Mouse (Mus musculus): ENCODE measurements around the gene Dnah2. TPM values are rescaled to one million over a fixed set of nuclear protein-coding genes. Genes with fewer than 3 reads are reported as not detected.

Dnah2 gene
- polyA plus RNA-seq, 1 experiment from 2014 or later = 4.8 TPM

DNA sequence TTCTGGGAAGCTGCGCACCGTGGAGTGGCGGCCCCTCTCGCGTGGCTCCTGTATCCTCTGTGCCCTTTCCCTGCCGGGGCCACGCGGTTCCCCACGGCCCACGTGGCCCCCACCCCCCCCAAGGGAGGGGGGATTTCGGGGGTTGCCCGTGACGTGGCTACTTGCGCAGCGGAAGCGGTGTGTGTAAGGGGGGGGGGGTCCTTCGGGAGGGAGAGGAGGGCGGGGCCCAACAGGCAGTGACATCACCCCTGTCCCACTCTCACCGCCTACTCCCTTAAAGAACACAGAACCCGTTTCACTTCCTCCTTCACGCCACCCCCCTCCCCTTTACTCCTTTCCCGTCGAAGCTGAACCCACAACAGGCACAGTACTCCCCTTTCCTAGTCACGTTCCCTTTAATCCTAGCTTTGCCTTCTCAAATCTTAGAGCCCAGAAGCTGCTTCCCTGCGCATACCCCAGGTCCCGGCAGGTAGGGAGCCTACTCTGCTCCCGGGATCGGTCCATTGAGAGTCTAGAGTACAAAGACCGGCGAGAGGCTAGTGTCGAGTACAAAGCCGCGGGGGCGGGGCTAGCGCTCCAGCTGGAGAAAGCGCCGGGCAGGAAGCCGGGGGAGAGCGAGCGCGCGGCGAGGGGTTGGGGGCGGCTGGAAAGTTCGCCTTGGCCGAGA lies 139.4 kb downstream of the Dnah2 start:
- ATAC-seq (ENCODE audit: low FRiP score, low TSS enrichment) = peak; percentile 41
- Histone ChIP-seq H3K9ac (replicated peaks; ENCODE audit: low read length) (peak overlapping the region; percentile 85), H3K27ac (replicated peaks; ENCODE audit: low read depth, low read length) (peak overlapping the region; percentile 100), H3K4me2 (ENCODE audit: low read length) (peak overlapping the region; percentile 99), H3K4me3 (replicated peaks; ENCODE audit: low read depth, low read length) (peak overlapping the region; percentile 62), H3K4me1 (ENCODE audit: control insufficient read depth, insufficient read depth, low read length) (peaks cover 46% of the 10 kb centered on the region), H3K27me3 (ENCODE audit: control insufficient read depth, insufficient read depth, low read length) (no peaks in the 10 kb centered on the region), H3K9me3 (ENCODE audit: control insufficient read depth, low read length) (no peaks in the 10 kb centered on the region), H3K36me3 (ENCODE audit: control insufficient read depth, insufficient read depth, low read length) (peaks cover 54% of the 10 kb centered on the region)
- WGBS = under 1% methylated on average over 43 of the region's 46 CpGs
- peak; percentile 88 for DNase-seq

DNA sequence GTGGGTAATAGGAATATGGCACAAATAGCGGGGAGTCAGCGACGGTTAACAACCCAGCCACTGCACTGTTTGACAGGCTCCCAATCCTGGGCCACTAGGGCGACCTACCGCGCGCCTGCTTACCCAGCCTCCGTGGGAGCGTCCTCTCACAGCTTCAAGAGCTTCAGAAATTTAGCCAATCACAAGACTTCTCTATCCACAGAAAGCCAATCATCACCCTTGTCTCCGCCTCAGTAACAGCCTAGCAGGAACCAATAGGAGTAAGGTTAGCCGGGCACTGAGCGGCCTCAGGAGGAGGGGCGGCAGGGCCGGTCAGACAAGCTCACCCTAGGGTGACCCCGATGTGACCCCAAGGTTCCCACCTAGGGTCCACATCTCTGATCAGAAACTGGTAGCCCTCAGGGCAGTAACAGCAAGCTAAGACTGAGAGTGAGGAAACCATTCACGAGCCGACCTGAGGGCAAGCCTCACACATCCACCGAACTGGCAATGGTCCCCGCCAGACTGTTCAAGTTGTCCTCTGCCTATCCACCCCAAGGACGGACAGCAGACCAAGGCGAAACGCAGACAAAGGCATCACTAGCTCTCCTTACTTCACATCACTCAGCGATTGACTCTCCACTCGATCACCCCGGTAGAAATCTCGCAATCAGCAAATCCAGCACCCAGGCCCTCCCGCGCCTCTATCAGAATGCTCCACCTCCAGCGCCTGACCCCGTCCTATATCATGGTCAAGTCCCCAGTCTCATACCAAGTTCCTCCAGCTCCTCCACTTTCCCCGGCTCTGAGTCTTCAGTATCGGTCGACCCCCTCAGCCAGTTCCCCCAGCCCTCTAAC lies 140.2 kb downstream of the Dnah2 start:
- H3K9me3 ChIP-seq (ENCODE audit: control insufficient read depth, low read length) = no peaks in the 10 kb centered on the region
- peak overlapping the region; percentile 100 for H3K27ac ChIP-seq (replicated peaks; ENCODE audit: low read depth, low read length)
- H3K4me2 ChIP-seq (ENCODE audit: low read length) = peak overlapping the region; percentile 99
- under 1% methylated on average over 33 of the region's 33 CpGs for WGBS
- no peaks in the 10 kb centered on the region for H3K27me3 ChIP-seq (ENCODE audit: control insufficient read depth, insufficient read depth, low read length)
- ATAC-seq (ENCODE audit: low FRiP score, low TSS enrichment) = peak; percentile 60
- H3K9ac ChIP-seq (replicated peaks; ENCODE audit: low read length) = peak overlapping the region; percentile 85
- H3K4me1 ChIP-seq (ENCODE audit: control insufficient read depth, insufficient read depth, low read length) = peaks cover 39% of the 10 kb centered on the region
- H3K36me3 ChIP-seq (ENCODE audit: control insufficient read depth, insufficient read depth, low read length) = peaks cover 62% of the 10 kb centered on the region
- peak; percentile 90 for DNase-seq
- H3K4me3 ChIP-seq (replicated peaks; ENCODE audit: low read depth, low read length) = peak overlapping the region; percentile 62

DNA sequence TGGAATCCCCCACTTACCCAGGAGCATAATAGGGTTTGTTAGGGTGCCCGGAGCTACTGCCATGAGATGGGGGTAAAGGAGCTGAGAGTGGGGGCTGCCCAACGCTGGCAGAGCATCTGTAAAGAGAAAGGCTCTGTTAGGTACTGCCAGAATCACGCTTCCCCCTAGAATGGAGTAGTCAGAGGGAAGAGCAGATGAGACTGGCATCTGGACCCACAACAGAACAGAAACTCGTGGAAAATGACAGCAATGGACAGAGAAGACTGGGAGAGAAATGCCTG lies 141.2 kb downstream of the Dnah2 start:
- H3K36me3 ChIP-seq (ENCODE audit: control insufficient read depth, insufficient read depth, low read length) = peaks cover 68% of the 10 kb centered on the region
- H3K4me2 ChIP-seq (ENCODE audit: low read length) = peak overlapping the region; percentile 99
- no peak overlapping the region for H3K27ac ChIP-seq (replicated peaks; ENCODE audit: low read depth, low read length)
- peak overlapping the region; percentile 62; the same call in 1 of the 2 replicates for H3K4me3 ChIP-seq (replicated peaks; ENCODE audit: low read depth, low read length)
- H3K9me3 ChIP-seq (ENCODE audit: control insufficient read depth, low read length) = no peaks in the 10 kb centered on the region
- 88% methylated on average over 4 of the region's 4 CpGs for WGBS
- H3K9ac ChIP-seq (replicated peaks; ENCODE audit: low read length) = 0 out of 2 replicates have a peak overlapping the region, but pooled peaks have one; percentile 85
- no peaks in the 10 kb centered on the region for H3K27me3 ChIP-seq (ENCODE audit: control insufficient read depth, insufficient read depth, low read length)
- DNase-seq (no peak), ATAC-seq (ENCODE audit: low FRiP score, low TSS enrichment) (no peak)
- H3K4me1 ChIP-seq (ENCODE audit: control insufficient read depth, insufficient read depth, low read length) = peaks cover 28% of the 10 kb centered on the region

DNA sequence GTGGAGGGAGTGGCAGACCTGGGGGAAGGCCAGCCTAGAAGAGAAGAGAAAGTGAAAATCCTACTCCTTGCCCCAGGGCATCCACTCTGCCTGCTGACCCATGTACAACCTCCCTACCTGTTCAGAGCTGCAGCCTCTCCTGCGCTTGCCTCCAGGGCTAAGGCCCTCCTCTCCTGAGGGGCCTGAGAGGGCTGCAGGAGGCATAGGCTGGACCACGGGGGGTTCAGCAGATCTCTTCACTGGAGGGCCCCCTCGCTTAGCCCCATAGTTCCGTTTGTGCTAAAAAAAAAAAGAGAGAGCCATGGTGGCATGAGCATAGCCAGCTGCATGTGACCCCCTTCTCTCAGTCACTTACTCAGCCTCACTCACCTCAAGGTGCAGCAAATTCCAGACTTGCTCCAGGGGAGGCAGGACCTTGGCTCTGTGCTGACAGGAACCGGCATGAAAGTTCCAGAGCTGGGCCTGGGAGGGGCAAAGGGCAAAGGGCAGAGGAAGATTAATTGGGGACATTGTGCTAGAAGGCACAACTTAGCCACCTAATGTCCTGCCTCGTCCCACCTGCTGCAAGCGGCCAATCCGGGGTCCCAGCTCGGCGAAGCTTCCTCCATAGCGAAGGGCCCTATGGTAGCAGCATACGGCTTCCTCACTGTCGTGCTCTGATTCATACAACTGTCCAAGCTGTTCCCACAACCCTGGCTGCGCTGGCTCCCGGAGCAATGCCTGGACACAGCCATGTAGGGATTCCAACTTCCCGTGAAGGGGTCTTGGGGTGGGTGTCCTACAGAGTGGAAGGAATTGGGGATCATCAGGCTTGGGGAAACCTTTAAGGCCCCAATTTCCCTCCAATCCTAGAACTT lies 141.8 kb downstream of the Dnah2 start:
- Histone ChIP-seq H3K9ac (replicated peaks; ENCODE audit: low read length) (0 out of 2 replicates have a peak overlapping the region, but pooled peaks have one; percentile 3), H3K27ac (replicated peaks; ENCODE audit: low read depth, low read length) (no peak overlapping the region), H3K4me3 (replicated peaks; ENCODE audit: low read depth, low read length) (no peak overlapping the region), H3K4me1 (ENCODE audit: control insufficient read depth, insufficient read depth, low read length) (peaks cover 22% of the 10 kb centered on the region), H3K27me3 (ENCODE audit: control insufficient read depth, insufficient read depth, low read length) (no peaks in the 10 kb centered on the region), H3K4me2 (ENCODE audit: low read length) (no peak overlapping the region), H3K36me3 (ENCODE audit: control insufficient read depth, insufficient read depth, low read length) (peaks cover 68% of the 10 kb centered on the region), H3K9me3 (ENCODE audit: control insufficient read depth, low read length) (no peaks in the 10 kb centered on the region)
- DNase-seq (no peak), ATAC-seq (ENCODE audit: low FRiP score, low TSS enrichment) (no peak)
- WGBS = 93% methylated on average over 16 of the region's 16 CpGs

DNA sequence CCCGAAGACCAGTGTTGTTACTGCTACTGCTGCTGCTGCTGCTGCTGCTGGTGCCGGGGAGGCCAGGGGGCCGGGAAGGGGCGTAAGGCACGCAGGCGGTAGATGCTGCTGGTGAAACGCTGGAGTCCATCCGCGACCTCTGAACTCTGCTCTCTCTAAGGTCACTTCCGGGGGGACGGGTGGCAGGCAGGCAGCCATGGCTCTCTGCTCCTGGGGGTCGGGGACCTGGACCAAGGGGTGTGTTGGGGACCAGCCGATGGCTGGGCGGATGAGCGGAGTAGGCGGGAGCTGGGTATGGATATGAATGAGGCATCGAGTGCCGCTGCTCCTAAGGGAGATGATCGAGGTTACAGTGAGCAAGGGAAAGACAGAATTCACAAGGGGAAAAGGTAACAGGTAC lies 142.6 kb downstream of the Dnah2 start:
- Histone ChIP-seq H3K4me1 (ENCODE audit: control insufficient read depth, insufficient read depth, low read length) (peaks cover 17% of the 10 kb centered on the region), H3K4me2 (ENCODE audit: low read length) (no peak overlapping the region), H3K4me3 (replicated peaks; ENCODE audit: low read depth, low read length) (no peak overlapping the region), H3K9me3 (ENCODE audit: control insufficient read depth, low read length) (no peaks in the 10 kb centered on the region), H3K27ac (replicated peaks; ENCODE audit: low read depth, low read length) (no peak overlapping the region), H3K36me3 (ENCODE audit: control insufficient read depth, insufficient read depth, low read length) (peaks cover 70% of the 10 kb centered on the region), H3K27me3 (ENCODE audit: control insufficient read depth, insufficient read depth, low read length) (no peaks in the 10 kb centered on the region), H3K9ac (replicated peaks; ENCODE audit: low read length) (no peak overlapping the region)
- ATAC-seq (ENCODE audit: low FRiP score, low TSS enrichment) (no peak), DNase-seq (no peak)
- 90% methylated on average over 19 of the region's 19 CpGs for WGBS

DNA sequence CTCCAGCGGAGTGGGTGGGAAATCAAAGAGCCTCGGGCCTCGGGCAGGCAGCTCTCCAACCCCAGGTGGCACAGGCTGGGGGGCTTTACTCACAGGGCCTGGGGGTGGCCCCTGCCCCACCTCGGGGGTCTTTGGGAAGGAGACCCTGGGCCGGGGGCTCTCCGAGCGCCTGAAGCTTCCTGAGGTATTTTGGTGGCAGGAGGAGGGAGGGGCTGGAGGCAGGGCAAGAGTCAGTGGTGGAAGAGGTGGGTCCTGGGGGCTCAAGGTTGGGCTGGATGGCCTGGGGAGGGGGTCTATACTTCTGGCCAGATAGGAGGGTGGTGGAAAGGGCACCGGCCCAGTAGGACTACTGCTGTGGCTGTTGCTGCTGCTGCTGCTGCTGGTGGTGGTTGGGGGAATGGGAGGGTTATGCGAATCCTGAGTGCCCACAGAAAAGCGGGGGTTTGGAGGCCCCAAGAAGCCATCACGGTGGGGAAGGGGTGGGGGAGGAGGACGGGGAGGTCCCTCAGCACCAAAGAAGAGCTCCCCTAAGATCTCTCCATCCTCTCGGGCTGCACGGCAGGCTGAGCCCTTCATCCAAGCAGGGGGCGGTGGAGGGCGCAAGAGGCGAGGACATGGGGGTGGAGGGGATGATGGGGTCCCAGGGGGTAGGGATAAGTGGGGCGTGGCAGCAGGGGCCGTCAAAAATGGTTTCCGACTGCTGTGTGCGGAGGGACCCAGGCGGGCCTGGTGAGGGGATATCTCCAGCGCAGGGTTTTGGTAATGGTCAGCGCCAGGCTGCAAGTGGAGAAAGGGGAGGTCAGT lies 143.3 kb downstream of the Dnah2 start:
- Histone ChIP-seq H3K4me3 (replicated peaks; ENCODE audit: low read depth, low read length) (no peak overlapping the region), H3K9me3 (ENCODE audit: control insufficient read depth, low read length) (no peaks in the 10 kb centered on the region), H3K9ac (replicated peaks; ENCODE audit: low read length) (no peak overlapping the region), H3K27me3 (ENCODE audit: control insufficient read depth, insufficient read depth, low read length) (no peaks in the 10 kb centered on the region), H3K36me3 (ENCODE audit: control insufficient read depth, insufficient read depth, low read length) (peaks cover 77% of the 10 kb centered on the region), H3K4me2 (ENCODE audit: low read length) (no peak overlapping the region), H3K4me1 (ENCODE audit: control insufficient read depth, insufficient read depth, low read length) (peaks cover 17% of the 10 kb centered on the region), H3K27ac (replicated peaks; ENCODE audit: low read depth, low read length) (no peak overlapping the region)
- WGBS = 91% methylated on average over 24 of the region's 24 CpGs
- ATAC-seq (ENCODE audit: low FRiP score, low TSS enrichment) (no peak), DNase-seq (no peak)

DNA sequence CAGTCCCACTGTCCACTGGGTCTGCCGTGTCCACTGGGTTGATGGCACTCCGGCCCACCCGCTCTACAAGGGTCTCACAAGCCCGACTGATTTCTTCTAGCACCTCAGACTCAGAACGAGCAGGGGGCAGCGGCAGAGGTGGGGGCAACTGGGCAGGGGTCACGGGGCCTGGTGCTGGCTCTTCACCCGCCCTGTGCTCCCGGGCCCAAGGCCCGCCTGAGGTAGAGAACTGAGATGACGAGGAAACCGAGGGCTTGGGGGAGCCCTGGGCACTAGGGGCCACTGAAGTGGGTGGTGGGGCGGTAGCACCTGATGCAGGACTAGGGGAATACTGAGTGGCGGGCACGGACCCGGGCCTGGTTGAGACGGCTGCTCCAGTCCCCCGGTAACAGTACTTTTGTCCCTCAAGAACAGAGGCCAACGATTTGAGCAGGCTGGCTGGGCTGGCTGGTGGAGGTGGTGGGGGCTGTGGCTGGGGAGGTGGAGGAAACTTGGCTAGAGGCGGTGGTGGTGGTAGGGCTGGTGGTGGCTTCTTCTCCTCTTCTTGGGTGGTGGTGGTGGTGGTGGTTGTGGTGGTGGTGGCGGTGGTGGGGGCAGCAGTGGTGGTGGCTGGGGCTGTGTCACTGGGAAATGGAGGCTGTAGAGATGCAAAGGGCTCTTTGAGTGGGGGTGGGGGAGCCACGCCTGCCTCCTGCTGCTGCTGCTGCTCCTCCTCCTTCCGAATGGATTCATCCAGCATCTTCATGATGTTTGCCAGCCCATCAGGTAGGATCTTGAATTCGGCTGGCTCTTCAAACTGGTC lies 144.1 kb downstream of the Dnah2 start:
- Histone ChIP-seq H3K27me3 (ENCODE audit: control insufficient read depth, insufficient read depth, low read length) (no peaks in the 10 kb centered on the region), H3K27ac (replicated peaks; ENCODE audit: low read depth, low read length) (no peak overlapping the region), H3K9ac (replicated peaks; ENCODE audit: low read length) (no peak overlapping the region), H3K9me3 (ENCODE audit: control insufficient read depth, low read length) (no peaks in the 10 kb centered on the region), H3K4me3 (replicated peaks; ENCODE audit: low read depth, low read length) (no peak overlapping the region), H3K36me3 (ENCODE audit: control insufficient read depth, insufficient read depth, low read length) (peaks cover 85% of the 10 kb centered on the region), H3K4me2 (ENCODE audit: low read length) (no peak overlapping the region), H3K4me1 (ENCODE audit: control insufficient read depth, insufficient read depth, low read length) (peaks cover 13% of the 10 kb centered on the region)
- DNase-seq = no peak
- ATAC-seq (ENCODE audit: low FRiP score, low TSS enrichment) = no peak
- 93% methylated on average over 23 of the region's 24 CpGs for WGBS

Data from midbrain, embryonic 14.5 days (tissue).